Mouse (Mus musculus) mammary gland, adult 2 months (tissue): ENCODE measurements around the gene 2310009B15Rik. TPM values are rescaled to one million over a fixed set of nuclear protein-coding genes. Genes with fewer than 3 reads are reported as not detected.

Source experiments
- polyA plus RNA-seq: library from polyadenylated mRNA; depleted of rRNA; stranded (reverse); fragments of >200 nt; gene quantifications from 2 replicates; pipeline ENCODE4 v1.2.3, GENCODE M21; 2012; ENCODE audit warnings: low replicate concordance; rRNA removed

The 2310009B15Rik gene
- polyA plus RNA-seq, result 27.8 and 44.7 TPM in 2 replicates

DNA sequence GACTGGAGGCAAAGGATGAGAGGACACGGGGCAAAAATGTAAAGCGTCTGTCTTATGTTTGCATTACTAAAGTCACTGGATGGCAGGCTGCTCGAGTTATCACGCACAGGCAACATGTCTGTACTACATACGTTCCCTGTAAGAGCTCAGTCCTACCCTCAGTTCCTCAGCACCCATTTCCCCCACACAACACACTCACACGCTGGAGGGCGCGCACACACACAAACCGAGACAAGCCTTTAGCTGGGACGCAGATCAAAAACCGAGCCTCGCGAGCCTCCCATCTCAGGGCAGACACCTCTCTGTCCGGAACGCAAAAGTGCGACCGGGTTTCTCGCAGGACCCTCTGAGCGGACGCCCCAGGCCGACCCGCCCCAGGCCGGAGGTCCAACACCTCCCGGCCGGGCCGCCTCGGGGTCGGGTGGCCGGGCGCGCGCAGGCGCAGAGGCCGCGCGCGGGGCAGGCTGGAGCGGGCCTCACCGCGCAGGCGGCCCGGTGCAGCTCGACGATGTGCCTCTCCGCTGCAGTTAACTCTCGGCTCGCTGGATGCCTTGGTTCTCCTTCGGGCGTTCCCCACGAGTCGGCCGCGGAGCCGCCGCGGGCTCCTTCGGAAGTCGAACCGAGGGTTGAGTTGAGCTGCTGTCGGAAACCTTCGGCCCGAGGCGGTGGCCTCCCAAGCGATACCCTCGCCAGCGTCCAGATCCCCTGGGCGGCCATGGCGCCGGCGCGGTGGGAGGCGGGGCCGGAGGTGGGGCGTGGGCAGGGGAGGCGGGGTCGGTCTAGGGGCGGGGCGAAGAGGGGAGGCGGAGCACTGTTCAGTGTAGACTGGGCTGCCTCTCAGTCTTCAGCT is at the start of gene 2310009B15Rik:
Gene 2310009B15Rik, minus strand, starts transcription at position 752 of the 850 bp plus-strand sequence.

DNA sequence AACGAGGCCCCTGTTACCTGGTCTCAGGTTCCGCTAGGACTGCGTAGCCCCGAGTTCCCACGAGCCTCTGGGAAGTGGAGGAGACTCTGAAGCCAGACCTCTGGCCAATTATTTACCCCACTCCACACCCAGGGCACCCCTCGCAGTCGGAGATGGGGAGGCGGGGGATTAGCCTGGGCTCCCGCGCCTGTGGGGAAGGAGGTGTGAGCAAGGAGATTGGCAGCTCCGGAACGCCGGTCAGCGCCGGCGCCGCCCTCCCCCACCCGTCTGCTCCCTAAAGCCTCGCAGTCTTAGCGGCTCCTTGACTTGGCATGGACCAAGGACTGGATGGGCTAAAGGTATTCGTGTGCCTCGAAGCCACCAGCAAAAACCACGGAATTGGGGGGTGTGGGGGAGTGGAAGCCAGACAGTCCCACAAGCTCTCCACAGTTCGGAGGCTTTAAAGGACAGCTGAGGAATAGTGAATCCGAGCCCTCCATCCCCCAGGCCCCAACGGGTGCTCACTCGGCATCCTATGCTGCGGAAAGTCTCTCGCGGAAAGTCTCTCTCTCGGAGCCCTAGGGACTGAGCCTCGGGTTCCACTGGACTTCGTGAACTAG is 8.0 kb downstream of the 2310009B15Rik start, which contains the start of gene Lhx9:
Gene Lhx9, minus strand, starts transcription at position 67 of the 599 bp plus-strand sequence.

Other genes starting within 250 kb of the 2310009B15Rik start
- 13.6 and 24.8 TPM in 2 replicates for gene Nek7, start 236.7 kb downstream of the 2310009B15Rik start, polyA plus RNA-seq
- 0.06 TPM in 1 of 2 replicates, not detected in the other for gene Lhx9, start 8.3 kb downstream of the 2310009B15Rik start, polyA plus RNA-seq
- gene Dennd1b, start 106.6 kb upstream of the 2310009B15Rik start, polyA plus RNA-seq, result 9.4 and 15.4 TPM in 2 replicates